Mouse (Mus musculus) heart, postnatal 14 days (tissue): ENCODE data around the gene Gpr182. TPM values are rescaled to one million over a fixed set of nuclear protein-coding genes. Genes with fewer than 3 reads are reported as not detected.

ENCODE experiments used
- DNase-seq, 2 experiments: peaks; one replicate each; pipeline ENCODE4 v3.0.0; 2021 to 2022
- intact Hi-C: fragments of 180-260 bp; cut with DNase I; formaldehyde crosslinking; loops from one replicate; pipeline ENCODE4 v1.15.1; 2025
- total RNA-seq, 2 experiments: library from RNA; stranded (reverse); gene quantifications; 2 replicates each; pipeline ENCODE4 v1.2.3; 2021

Gpr182 gene
- total RNA-seq, 2 experiments from 2014 or later: 3.4 to 4.6 TPM

DNA sequence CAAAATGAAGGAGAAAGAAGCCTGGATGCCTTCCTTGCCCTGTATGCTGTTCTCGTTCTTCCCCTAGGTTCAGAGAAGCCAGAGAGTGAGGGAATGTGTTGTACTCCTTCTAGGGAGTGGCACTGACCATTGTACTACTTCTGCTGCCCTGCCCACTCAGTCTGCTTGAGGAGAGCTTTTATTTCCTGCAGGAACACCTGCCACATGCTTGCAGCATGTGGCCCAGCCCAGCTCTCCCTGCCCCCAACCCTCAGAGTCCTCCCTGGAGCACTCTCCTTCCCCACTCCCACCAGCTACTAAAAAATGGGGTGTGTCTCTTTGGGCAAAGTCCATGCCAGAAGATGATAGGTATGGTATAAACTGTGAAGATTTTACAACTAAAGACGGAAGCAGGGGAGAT is 47.2 kb downstream of the Gpr182 start:
- intact Hi-C loops: no loop called here
- no peak for DNase-seq

DNA sequence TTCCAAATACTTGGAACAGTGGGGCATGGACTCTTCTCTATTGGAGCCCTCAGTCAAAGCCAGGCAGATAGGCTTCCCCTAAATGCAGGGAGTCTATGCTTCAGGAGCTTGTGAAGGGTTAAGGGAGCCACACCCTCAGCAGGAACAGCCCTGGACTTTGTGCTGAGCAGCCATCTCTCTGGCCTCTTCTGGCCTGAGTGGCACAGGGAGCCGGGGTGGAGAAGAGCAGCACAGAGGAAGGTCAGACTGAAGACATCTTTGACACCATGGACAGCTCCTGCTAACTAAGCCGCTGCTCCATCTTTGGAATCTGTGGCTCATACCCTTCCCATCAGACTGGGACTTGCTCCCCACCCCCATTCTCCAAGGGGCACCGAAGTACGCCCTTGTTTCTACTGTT is 48.2 kb downstream of the Gpr182 start:
- DNase-seq: no peak
- intact Hi-C loops: no loop called here

DNA sequence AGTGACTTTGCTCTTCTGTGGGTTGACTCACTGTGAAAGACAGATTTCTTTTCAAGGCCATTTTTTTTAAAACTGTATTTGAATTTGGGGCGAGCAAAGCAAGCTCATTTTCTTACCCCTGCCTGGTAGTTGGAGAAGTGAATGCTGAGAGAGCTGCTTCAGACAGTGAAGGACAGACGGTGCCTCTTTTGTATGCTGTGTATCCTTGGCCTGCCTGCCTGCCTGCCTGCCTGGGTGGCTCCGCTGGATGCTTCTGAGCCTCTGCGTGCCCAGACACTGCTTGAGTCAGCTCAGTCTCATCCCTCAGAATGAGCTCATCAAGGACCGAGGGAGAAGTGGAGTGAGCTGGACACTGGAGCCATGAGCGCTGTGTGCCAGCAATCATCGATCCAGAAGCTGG is 52.6 kb downstream of the Gpr182 start:
- intact Hi-C loops: no loop called here
- no peak for DNase-seq

Other genes with a start within 250 kb of the Gpr182 start
- gene Ndufa4l2, start 236.8 kb downstream of the Gpr182 start, total RNA-seq: 10 to 100 TPM; 38.3 TPM
- gene Shmt2, start 229.3 kb downstream of the Gpr182 start, total RNA-seq: 10 to 100 TPM; 38.3 to 39.2 TPM
- gene Nxph4, start 217.2 kb downstream of the Gpr182 start, total RNA-seq: 1 to 10 TPM; 1.1 TPM
- gene Lrp1, start 130.6 kb downstream of the Gpr182 start, total RNA-seq: 100 to 1,000 TPM in 1 of 2 experiments, 10 to 100 TPM in 1; 85.0 to 105 TPM
- 10 to 100 TPM; 46.9 to 49.9 TPM for gene Stat6, start 108.7 kb downstream of the Gpr182 start, total RNA-seq
- gene Nemp1, start 84.8 kb downstream of the Gpr182 start, total RNA-seq: 1 to 10 TPM; 4.2 to 4.7 TPM
- 1 to 10 TPM; 8.0 TPM for gene Nab2, start 83.2 kb downstream of the Gpr182 start, total RNA-seq
- gene Myo1a, start 46.6 kb downstream of the Gpr182 start, total RNA-seq: under 1 TPM in 1 of 2 experiments, not detected in 1; 0.15 TPM
- gene Tac2, start 27.3 kb downstream of the Gpr182 start, total RNA-seq: not detected
- gene Zbtb39, start 12.2 kb downstream of the Gpr182 start, total RNA-seq: 1 to 10 TPM; 7.5 to 8.3 TPM
- gene Rdh1, start 8.0 kb upstream of the Gpr182 start, total RNA-seq: under 1 TPM in 1 of 2 experiments, not detected in 1; 0.05 TPM
- gene Rdh16f1, start 8.1 kb upstream of the Gpr182 start, total RNA-seq: under 1 TPM; 0.15 to 0.22 TPM
- not detected for gene Rdh9, start 24.7 kb upstream of the Gpr182 start, total RNA-seq
- not detected for gene Rdh16, start 49.4 kb upstream of the Gpr182 start, total RNA-seq
- gene Rdh19, start 98.2 kb upstream of the Gpr182 start, total RNA-seq: not detected
- gene Rdh16f2, start 114.7 kb upstream of the Gpr182 start, total RNA-seq: not detected
- gene Rdh7, start 137.1 kb upstream of the Gpr182 start, total RNA-seq: not detected
- gene Sdr9c7, start 146.8 kb upstream of the Gpr182 start, total RNA-seq: under 1 TPM in 1 of 2 experiments, not detected in 1; 0.07 TPM